Mouse (Mus musculus): ENCODE results near the gene Phldb3. TPM values are rescaled to one million over a fixed set of nuclear protein-coding genes. Genes with fewer than 3 reads are reported as not detected.

Gene Phldb3
- total and polyA plus RNA-seq, 3 experiments = 0.89 to 3.6 (median 3.5) TPM

DNA sequence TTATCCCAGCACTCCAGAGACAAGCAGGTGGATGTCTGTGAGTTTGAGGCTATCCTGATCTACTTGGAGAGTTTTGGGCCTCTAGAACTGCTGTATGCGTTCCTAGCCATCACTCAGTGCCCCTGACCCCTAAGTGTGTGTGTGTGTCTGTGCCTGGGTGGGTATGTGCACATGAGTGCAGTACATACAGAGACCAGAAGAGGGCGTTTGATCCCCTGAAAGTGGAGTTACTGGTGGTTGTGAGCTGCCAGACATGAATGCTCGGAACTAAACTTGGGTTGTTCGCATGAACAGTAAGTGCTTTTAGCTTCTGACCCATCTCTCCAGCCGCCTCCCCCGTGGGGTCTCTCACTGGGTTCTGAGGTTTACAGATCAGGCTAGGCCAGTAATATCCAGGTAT is 12.4 kb downstream of the Phldb3 start:
- H3K4me3 ChIP-seq (replicated peaks in 1 of 3; ENCODE audit: low read depth in 2 of 3, low read length in 2 of 3, poor library complexity in 1 of 3) = no peak overlapping the region
- dilution Hi-C loops (cut with MboI; ENCODE audit: extremely low pct_ligation_motif_present, extremely low pct_unique_long_range_greater_than_20kb, low sequenced_read_pairs) = no loop called here
- H3K4me1 ChIP-seq (ENCODE audit: control insufficient read depth in 1 of 2, insufficient read depth in 2 of 2) = peaks cover 0 to 15% of the 10 kb centered on the region in 2 experiments; a peak in 2 of 4 replicates
- peaks cover 15 to 65% of the 10 kb centered on the region in 2 experiments for H3K36me3 ChIP-seq (replicated peaks in 1 of 2; ENCODE audit: control insufficient read depth in 1 of 2, insufficient read depth in 1 of 2, low read length in 1 of 2)
- H3K27ac ChIP-seq (ENCODE audit: insufficient read depth, low read depth) = no peak overlapping the region
- peaks cover 12% of the 10 kb centered on the region for H3K9me3 ChIP-seq (replicated peaks; ENCODE audit: low read length)
- H3K9ac ChIP-seq (ENCODE audit: insufficient read depth, low read depth) = no peak overlapping the region
- no peaks in the 10 kb centered on the region for H3K79me2 ChIP-seq (replicated peaks; ENCODE audit: control insufficient read depth, extremely low read depth, insufficient read depth, poor library complexity, severe bottlenecking)
- in situ Hi-C loops (cut with MboI; ENCODE audit: low pct_ligation_motif_present, low pct_unique_long_range_greater_than_20kb, low sequenced_read_pairs) = no loop called here
- DNase-seq (ENCODE audit: extremely low read depth) = no peak
- 0 out of 4 replicates have a peak, but pooled peaks of 1 of the 2 experiments have one; percentile 8 for TF ChIP-seq CTCF (conservative IDR thresholded peaks at IDR 0.05 in 1 of 2, IDR thresholded peaks at IDR 0.05 in 1 of 2; ENCODE audit: low read depth in 2 of 2, low read length in 2 of 2)
- no peak for TF ChIP-seq IRF4 (IDR thresholded peaks at IDR 0.05; ENCODE audit: low read depth, low read length)
- H3K4me2 ChIP-seq (ENCODE audit: insufficient read depth, low read depth, poor library complexity, severe bottlenecking) = no peak overlapping the region
- H3K27me3 ChIP-seq (replicated peaks) = no peaks in the 10 kb centered on the region

DNA sequence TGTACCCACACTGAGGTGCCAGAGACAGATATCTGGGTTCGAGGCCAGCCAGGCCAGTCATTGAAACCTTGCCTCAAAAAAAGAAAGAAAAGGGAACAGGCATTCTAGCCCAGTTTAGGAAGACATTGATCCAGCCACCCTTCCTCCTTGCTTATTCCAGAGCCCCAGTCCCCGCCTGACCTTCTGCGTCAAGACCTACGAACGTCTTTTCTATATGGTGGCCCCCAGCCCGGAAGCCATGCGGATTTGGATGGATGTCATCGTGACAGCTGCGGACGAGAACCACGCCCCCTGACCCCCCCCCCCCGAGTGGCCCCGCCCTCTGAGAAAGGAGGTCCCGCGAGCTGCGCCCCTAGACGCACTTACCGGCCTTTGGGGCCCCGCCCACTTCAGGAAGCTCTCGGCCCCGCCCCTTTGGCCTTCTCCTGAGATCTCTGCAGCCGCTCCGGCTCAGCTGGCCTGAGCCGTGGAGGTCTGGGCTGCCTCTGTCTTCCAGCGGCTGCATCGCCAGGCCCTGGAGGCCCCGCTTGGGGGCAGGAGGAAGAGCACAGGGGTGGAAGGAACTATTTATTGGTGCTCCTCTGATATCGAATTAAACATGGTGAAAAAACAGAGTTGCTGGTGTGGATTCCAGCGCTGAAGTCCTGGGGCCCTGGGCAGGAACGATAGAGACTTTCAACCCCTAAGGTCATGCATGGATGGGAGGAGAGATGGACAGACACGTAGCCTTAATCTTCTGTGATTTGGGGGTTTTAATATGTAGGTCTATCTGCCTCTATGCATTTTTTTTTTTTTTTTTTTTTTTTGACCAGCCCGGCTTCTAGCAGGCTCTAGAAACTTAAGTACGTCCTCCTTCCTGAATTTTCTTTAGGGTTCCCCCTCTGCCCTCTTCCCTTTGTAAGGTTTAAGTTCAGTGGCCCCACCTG is 18.4 kb downstream of the Phldb3 start:
- H3K9ac ChIP-seq (ENCODE audit: insufficient read depth, low read depth) = no peak overlapping the region
- H3K27ac ChIP-seq (ENCODE audit: insufficient read depth, low read depth) = no peak overlapping the region
- TF ChIP-seq JUND (conservative IDR thresholded peaks at IDR 0.05; ENCODE audit: low read depth, low read length) (no peak), NRF1 (IDR thresholded peaks at IDR 0.05; ENCODE audit: low read depth, low read length) (no peak), JUN (IDR thresholded peaks at IDR 0.05; ENCODE audit: insufficient read depth, low read depth, low read length) (no peak), ELF1 (IDR thresholded peaks at IDR 0.05; ENCODE audit: low read depth, low read length) (no peak), EP300 (IDR thresholded peaks at IDR 0.05; ENCODE audit: low read length) (no peak), MXI1 (IDR thresholded peaks at IDR 0.05; ENCODE audit: low read depth, low read length) (no peak), USF1 (IDR thresholded peaks at IDR 0.05; ENCODE audit: low read depth, low read length) (no peak), CHD1 (IDR thresholded peaks at IDR 0.05; ENCODE audit: low read depth, low read length) (no peak), RCOR1 (conservative IDR thresholded peaks at IDR 0.05; ENCODE audit: low read depth, low read length) (no peak), ZNF384 (IDR thresholded peaks at IDR 0.05; ENCODE audit: low read depth, low read length) (no peak), PAX5 (IDR thresholded peaks at IDR 0.05; ENCODE audit: low read length) (no peak), SIN3A (IDR thresholded peaks at IDR 0.05; ENCODE audit: low read length) (no peak), UBTF (IDR thresholded peaks at IDR 0.05; ENCODE audit: low read depth, low read length) (no peak), NELFE (IDR thresholded peaks at IDR 0.05; ENCODE audit: low read depth, low read length) (no peak), MAFK (IDR thresholded peaks at IDR 0.05; ENCODE audit: insufficient replicate concordance, low read length) (no peak), E2F4 (IDR thresholded peaks at IDR 0.05; ENCODE audit: insufficient replicate concordance, low read depth, low read length) (no peak), TBP (conservative IDR thresholded peaks at IDR 0.05; ENCODE audit: low read depth, low read length) (no peak), USF2 (conservative IDR thresholded peaks at IDR 0.05; ENCODE audit: low read depth, low read length) (no peak), TCF12 (IDR thresholded peaks at IDR 0.05; ENCODE audit: low read depth, low read length) (no peak)
- H3K79me2 ChIP-seq (replicated peaks; ENCODE audit: control insufficient read depth, extremely low read depth, insufficient read depth, poor library complexity, severe bottlenecking) = no peaks in the 10 kb centered on the region
- no peak overlapping the region for H3K4me3 ChIP-seq (replicated peaks in 1 of 3; ENCODE audit: low read depth in 2 of 3, low read length in 2 of 3, poor library complexity in 1 of 3)
- dilution Hi-C loops (cut with MboI; ENCODE audit: extremely low pct_ligation_motif_present, extremely low pct_unique_long_range_greater_than_20kb, low sequenced_read_pairs) = no loop called here
- no peak for DNase-seq (ENCODE audit: extremely low read depth)
- in situ Hi-C loops (cut with MboI; ENCODE audit: low pct_ligation_motif_present, low pct_unique_long_range_greater_than_20kb, low sequenced_read_pairs) = no loop called here
- H3K4me1 ChIP-seq (ENCODE audit: control insufficient read depth in 1 of 2, insufficient read depth in 2 of 2) = no peaks in the 10 kb centered on the region
- peaks cover 2% of the 10 kb centered on the region for H3K9me3 ChIP-seq (replicated peaks; ENCODE audit: low read length)
- no peaks in the 10 kb centered on the region for H3K27me3 ChIP-seq (replicated peaks)
- H3K4me2 ChIP-seq (ENCODE audit: insufficient read depth, low read depth, poor library complexity, severe bottlenecking) = no peak overlapping the region
- peaks cover 6 to 30% of the 10 kb centered on the region in 2 experiments for H3K36me3 ChIP-seq (replicated peaks in 1 of 2; ENCODE audit: control insufficient read depth in 1 of 2, insufficient read depth in 1 of 2, low read length in 1 of 2)
